Mouse (Mus musculus) midbrain, embryonic 15.5 days (tissue): ENCODE measurements around the gene Olfr860. TPM values are rescaled to one million over a fixed set of nuclear protein-coding genes. Genes with fewer than 3 reads are reported as not detected.
"Not testable (repeated sequence)": the region's sequence is repeated elsewhere in the genome, so short reads cannot be mapped to it uniquely, and the experiment has no call there.

ENCODE experiments used
- ATAC-seq: fragments of 200-750 bp; cut with Nextera tagmentation; replicated peaks from 2 replicates; pipeline ENCODE4 v1.8.0; 2017; ENCODE audit warnings: moderate TSS enrichment
- H3K27ac ChIP-seq: fragments of 300-500 bp; sonication (generic); 2 replicates; pipeline ENCODE4 v1.5.1; 2015; ENCODE audit warnings: mild to moderate bottlenecking, inconsistent platforms
- H3K27me3 ChIP-seq: fragments of 300-500 bp; sonication (generic); replicated peaks from 2 replicates; pipeline ENCODE4 v1.6.1; 2015; ENCODE audit warnings: inconsistent platforms
- H3K36me3 ChIP-seq: fragments of 300-500 bp; sonication (generic); replicated peaks from 2 replicates; pipeline ENCODE4 v1.6.1; 2015; ENCODE audit warnings: inconsistent platforms
- H3K4me1 ChIP-seq: fragments of 300-500 bp; sonication (generic); 2 replicates; pipeline ENCODE4 v1.6.1; 2015; ENCODE audit warnings: inconsistent platforms
- H3K4me2 ChIP-seq: fragments of 300-500 bp; sonication (generic); 2 replicates; pipeline ENCODE4 v1.6.1; 2015; ENCODE audit warnings: inconsistent platforms, mild to moderate bottlenecking, moderate library complexity
- H3K4me3 ChIP-seq: fragments of 300-500 bp; sonication (generic); 2 replicates; pipeline ENCODE4 v1.5.1; 2015; ENCODE audit warnings: mild to moderate bottlenecking, inconsistent platforms
- H3K9ac ChIP-seq: fragments of 300-500 bp; sonication (generic); 2 replicates; pipeline ENCODE4 v1.6.1; 2015; ENCODE audit warnings: mild to moderate bottlenecking, inconsistent platforms
- H3K9me3 ChIP-seq: fragments of 300-500 bp; sonication (generic); 2 replicates; pipeline ENCODE4 v1.6.1; 2016; ENCODE audit warnings: inconsistent platforms
- WGBS: fragments of 180-500 bp; shearing (Covaris S2); methylation state at CpG from one replicate; pipeline ENCODE4 v1.1.7; 2015; ENCODE audit warnings: mixed read lengths; 5-methylcytosine and 5-hydroxymethylcytosine counted together
- polyA plus RNA-seq: library from polyadenylated mRNA; unstranded; fragments of >200 nt; fragmentation: Nextera tagmentation; extraction: Ambion mirVana; gene quantifications from 2 replicates; pipeline ENCODE4 v1.2.1, GENCODE M21; 2015

Gene Olfr860
- polyA plus RNA-seq, result not detected in 2 replicates

- Histone ChIP-seq H3K27ac (no peak within 1 kb of the TSS), H3K4me2 (no peak within 1 kb of the TSS), H3K4me1 (no peaks in the 10 kb centered on the region), H3K4me3 (no peak within 1 kb of the TSS), H3K36me3 (no peaks in the 10 kb centered on the region), H3K27me3 (no peaks in the 10 kb centered on the region), H3K9me3 (peaks cover 10% of the 10 kb centered on the region; the same call in 1 of the 2 replicates), H3K9ac (no peak within 1 kb of the TSS)
- no peak for ATAC-seq
- WGBS, result 80% methylated on average over 1 of the region's 1 CpGs
These were observed at the start of gene Olfr860 for GRCm38 (mm10) chr9:19849647-19850046. TSS of gene Olfr860 (minus strand) at chr9:19849747.

DNA sequence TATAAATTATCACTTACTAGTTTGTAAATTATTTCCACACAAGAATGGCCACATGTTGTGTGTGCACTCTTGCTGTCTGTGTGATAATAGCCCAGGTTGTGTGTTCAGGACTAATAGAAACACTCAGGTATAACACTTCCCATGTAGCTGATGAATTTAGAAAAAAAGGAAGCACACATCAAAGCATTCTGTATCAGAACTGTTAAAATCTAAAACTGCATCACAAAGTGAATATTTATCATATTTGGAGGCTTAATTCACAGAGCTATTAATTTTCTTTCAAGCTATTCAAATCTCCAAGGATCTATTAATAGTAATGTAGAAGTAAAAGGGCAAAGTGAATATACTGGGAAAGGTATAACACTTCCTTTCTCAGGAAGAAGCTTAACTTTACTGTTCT lies 38.4 kb upstream of the Olfr860 start, which contains the start of gene Olfr862:
Gene Olfr862, minus strand, starts transcription at position 101 of the 400 bp plus-strand sequence.
- ATAC-seq, result no peak
- no peak within 1 kb of the TSS for H3K4me2 ChIP-seq
- H3K9ac ChIP-seq, result no peak within 1 kb of the TSS
- H3K4me3 ChIP-seq, result no peak within 1 kb of the TSS
- H3K4me1 ChIP-seq, result no peaks in the 10 kb centered on the region
- 0 out of 2 replicates have a peak, but pooled peaks cover 14% of the 10 kb centered on the region for H3K9me3 ChIP-seq
- H3K27me3 ChIP-seq, result no peaks in the 10 kb centered on the region
- H3K36me3 ChIP-seq, result no peaks in the 10 kb centered on the region
- H3K27ac ChIP-seq, result no peak within 1 kb of the TSS

- not testable (repeated sequence) for H3K4me1 ChIP-seq, H3K36me3 ChIP-seq, H3K27ac ChIP-seq, H3K4me3 ChIP-seq, ATAC-seq, H3K4me2 ChIP-seq, H3K27me3 ChIP-seq, H3K9me3 ChIP-seq, H3K9ac ChIP-seq
- 73% methylated on average over 1 of the region's 1 CpGs for WGBS
These were observed 44.9 kb downstream of the Olfr860 start, which contains the start of gene Olfr859 for GRCm38 (mm10) chr9:19804606-19805005. TSS of gene Olfr859 (plus strand) at chr9:19804906.

DNA sequence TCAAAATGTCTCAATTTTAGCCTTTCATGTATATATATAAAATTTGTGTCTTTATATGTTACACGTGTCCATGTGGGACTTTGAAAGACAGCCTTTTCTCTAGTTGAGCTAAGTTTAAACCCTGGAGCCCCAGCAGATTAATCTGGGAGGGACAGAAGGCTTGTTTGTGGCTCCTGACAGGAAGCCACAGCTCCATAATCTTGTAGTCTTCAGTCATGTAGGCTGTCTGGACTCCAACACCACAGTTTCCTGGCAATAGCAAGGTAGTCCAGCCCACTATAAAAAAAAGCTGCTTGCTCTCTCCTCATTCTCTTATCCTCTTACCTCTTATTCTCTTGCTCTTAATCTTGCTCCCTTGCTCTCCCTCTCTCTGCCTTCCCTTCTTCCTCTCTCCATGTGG lies 46.5 kb downstream of the Olfr860 start:
- no peaks in the 10 kb centered on the region for H3K27me3 ChIP-seq
- no peak overlapping the region for H3K9ac ChIP-seq
- no peaks in the 10 kb centered on the region for H3K36me3 ChIP-seq
- ATAC-seq, result no peak
- WGBS, result 78% methylated on average over 1 of the region's 1 CpGs
- no peaks in the 10 kb centered on the region for H3K4me1 ChIP-seq
- H3K9me3 ChIP-seq, result no peaks in the 10 kb centered on the region; the same call in 1 of the 2 replicates
- H3K4me2 ChIP-seq, result no peak overlapping the region
- H3K4me3 ChIP-seq, result no peak overlapping the region
- no peak overlapping the region for H3K27ac ChIP-seq

Other genes starting within 250 kb of the Olfr860 start
- gene Zfp317, start 227.6 kb downstream of the Olfr860 start, polyA plus RNA-seq, result 39.0 and 39.4 TPM in 2 replicates
- gene Olfr857, start 140.3 kb downstream of the Olfr860 start, polyA plus RNA-seq, result not detected in 2 replicates
- not detected in 2 replicates for gene Olfr58, start 69.5 kb downstream of the Olfr860 start, polyA plus RNA-seq
- gene Olfr859, start 44.8 kb downstream of the Olfr860 start, polyA plus RNA-seq, result not detected in 2 replicates
- not detected in 2 replicates for gene Olfr862, start 38.3 kb upstream of the Olfr860 start, polyA plus RNA-seq
- gene Olfr77, start 67.1 kb upstream of the Olfr860 start, polyA plus RNA-seq, result 0.09 and 0.14 TPM in 2 replicates
- gene Olfr866, start 178.3 kb upstream of the Olfr860 start, polyA plus RNA-seq, result not detected in 2 replicates
- not detected in 2 replicates for gene Olfr867, start 207.8 kb upstream of the Olfr860 start, polyA plus RNA-seq
- gene Olfr868, start 248.9 kb upstream of the Olfr860 start, polyA plus RNA-seq, result not detected in 2 replicates